Mouse (Mus musculus): ENCODE data around the gene Sult4a1.

Gene Sult4a1

GRCm38 (mm10) chr15:84096051-84096450 is 9.5 kb downstream of the Sult4a1 start:
- DNase-seq (ENCODE audit: low read depth, low spot score): no peak

DNA sequence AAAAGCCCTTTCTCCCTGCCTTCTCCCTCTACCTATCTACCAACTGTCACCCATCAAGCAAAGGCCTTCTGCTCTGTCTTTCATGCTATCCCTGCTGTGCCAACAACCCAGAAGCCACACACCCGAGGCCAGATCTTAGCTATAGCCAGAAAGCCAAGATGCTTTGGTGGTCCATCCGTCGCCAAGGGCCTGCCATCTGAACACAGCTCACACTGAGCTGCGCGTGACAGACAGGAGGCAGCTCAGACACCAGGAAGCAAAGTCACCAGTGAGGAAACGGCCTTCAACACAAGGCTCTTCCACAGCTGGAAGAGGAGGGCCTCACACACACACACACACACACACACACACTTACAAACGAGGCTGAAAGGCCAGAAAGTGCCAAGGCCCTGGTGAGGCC is 10.6 kb downstream of the Sult4a1 start:
- DNase-seq (ENCODE audit: low read depth, low spot score): no peak

DNA sequence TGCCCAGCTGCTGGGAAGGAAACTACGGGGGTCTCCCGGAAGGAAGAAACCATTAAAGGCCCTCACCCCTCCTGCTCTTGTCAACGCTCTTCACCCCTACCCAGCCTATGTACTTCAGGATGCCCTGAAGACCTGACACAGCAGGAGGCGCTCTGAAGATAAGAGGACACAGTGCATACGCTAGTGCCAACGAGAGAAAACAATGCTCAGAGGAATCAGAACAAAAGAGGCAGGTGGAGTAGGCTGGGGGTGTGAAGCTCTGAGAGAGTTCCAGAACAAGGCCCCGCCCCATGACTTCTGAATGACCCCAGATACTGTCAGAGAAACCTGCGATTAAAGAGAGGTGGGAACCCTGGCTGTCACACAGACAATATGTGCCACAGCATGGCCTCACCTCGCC is 18.8 kb downstream of the Sult4a1 start:
- no peak for DNase-seq (ENCODE audit: low read depth, low spot score)

GRCm38 (mm10) chr15:84086364-84086763 is 19.2 kb downstream of the Sult4a1 start:
- DNase-seq (ENCODE audit: low read depth, low spot score): no peak

GRCm38 (mm10) chr15:84080069-84080468 is 25.5 kb downstream of the Sult4a1 start:
- no peak for DNase-seq (ENCODE audit: low read depth, low spot score)

GRCm38 (mm10) chr15:84079519-84079918 is 26.0 kb downstream of the Sult4a1 start:
- no peak for DNase-seq (ENCODE audit: low read depth, low spot score)

- no peak for DNase-seq (ENCODE audit: low read depth, low spot score)
These were observed 26.9 kb downstream of the Sult4a1 start for GRCm38 (mm10) chr15:84078667-84079066.

DNA sequence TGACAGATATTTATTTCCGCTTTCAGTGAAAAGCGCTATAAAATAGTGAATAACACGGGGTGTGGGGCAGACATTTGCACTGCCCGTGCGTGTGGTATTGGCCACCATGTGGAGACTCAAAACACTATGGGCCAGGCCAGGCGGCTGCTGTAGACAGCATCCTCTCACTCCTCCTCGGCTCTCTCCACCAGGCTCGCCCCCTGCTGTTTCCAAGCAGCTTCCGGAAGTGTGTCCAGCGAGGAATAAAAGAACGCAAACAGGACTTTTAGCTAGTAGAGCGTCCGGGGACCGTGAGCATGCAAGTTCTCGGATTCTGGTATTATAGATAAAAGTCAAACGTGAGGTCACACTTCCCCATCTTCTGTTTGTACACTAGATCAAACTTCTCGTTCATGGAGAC is 28.4 kb downstream of the Sult4a1 start:
- no peak for DNase-seq (ENCODE audit: low read depth, low spot score)

DNA sequence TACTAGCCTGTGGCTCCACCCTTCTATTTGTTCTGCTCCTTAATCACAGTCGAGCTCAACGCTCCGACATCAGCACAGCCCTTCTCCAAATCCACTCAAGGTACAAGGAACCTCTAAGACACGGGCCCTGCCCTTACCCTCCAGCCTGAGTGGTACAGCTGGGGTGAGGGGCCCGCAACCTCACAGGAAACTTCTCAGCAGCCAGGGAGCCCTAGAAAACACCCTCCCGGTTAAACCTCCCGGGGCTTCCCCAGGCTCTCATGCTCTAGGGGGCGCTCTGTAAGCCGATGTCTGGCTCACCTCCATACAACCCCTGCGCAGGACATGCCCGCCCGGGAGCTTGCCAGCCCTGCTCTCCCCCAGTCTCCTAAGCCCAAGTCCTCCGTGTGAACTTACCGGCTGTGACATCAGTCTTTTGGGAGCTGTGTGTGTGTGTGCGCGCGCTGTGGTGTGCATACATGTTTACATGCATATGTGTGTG is 30.8 kb downstream of the Sult4a1 start:
- DNase-seq (ENCODE audit: low read depth, low spot score): peak; percentile 5

DNA sequence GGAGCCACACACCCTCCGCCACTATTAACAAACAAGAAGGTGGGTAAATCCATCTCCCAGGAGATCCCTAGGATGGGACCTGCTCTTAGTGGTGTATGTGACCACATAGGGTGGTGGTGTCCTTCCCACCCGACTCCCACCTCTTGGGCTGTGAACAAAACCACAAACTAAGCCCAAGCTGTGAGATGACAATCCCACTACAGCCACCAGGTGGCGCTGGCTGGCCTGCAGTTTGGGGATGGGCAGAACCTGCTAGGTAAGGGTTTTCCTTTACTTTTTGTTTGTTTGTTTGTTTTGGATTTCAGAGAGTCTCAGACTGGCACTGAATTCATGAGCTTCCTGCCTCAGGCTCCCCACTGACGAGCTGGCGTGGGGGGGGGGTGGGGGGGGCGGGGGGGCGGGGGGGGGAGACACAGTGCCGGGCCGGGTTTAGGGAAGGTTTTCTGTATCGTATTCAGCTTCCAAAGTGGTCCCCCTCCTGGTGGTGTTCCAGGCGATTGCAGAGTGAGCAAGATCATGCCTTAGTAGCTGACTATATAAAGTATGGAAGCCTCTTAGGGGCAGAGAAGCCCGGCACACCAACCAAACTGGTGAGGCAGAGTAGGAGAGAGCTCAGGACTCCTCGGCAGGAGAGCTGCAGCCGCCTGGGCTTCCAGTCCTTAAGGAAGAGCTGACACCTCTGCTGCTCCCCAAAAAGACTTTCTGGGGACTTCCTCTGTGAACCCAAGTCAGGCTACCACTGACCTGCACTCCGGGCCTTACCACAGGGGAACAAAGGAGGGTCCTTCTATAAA is 31.4 kb downstream of the Sult4a1 start:
- peak; percentile 62 for DNase-seq (ENCODE audit: low read depth, low spot score)

DNA sequence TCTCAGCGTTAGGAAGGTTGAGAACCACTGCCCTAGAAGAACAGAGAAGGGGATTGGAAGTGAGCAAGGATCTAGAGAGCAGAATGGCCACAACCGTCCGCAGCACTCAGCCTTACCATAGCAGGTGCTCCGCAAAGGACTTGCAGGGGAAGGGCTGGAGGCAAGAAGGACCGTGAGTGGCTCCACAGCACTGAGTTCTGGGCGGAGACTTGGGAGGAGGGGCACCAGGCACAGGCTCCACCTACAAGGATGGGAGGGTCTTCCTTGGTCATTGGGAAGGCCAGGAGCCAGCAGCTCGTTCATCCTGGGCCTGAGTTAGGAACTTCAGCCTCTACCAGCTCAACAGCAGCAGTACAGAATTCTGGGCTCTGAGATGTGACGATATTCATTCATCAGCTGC is 32.5 kb downstream of the Sult4a1 start:
- DNase-seq (ENCODE audit: low read depth, low spot score): no peak

DNA sequence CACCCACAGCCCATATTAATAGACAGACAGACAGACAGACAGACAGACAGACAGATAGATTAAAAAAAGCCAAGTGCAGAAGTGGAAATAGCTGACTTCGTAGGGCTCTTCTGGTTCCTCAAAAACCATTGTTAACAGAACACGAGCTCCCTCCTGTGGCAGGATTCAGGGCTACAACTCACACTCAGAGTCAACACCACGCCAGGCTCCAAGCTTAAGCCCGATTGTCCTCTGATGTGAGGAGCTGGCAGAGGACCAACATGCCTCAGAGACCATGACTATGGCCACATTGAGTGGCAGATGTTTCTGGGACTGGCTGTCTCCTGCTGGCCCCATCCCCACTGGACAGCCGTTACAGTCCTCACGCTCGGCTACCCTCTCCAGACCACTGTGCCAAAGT is 33.3 kb downstream of the Sult4a1 start:
- DNase-seq (ENCODE audit: low read depth, low spot score): peak; percentile 14

- DNase-seq (ENCODE audit: low read depth, low spot score): no peak
These were observed 35.4 kb downstream of the Sult4a1 start for GRCm38 (mm10) chr15:84070116-84070676.

DNA sequence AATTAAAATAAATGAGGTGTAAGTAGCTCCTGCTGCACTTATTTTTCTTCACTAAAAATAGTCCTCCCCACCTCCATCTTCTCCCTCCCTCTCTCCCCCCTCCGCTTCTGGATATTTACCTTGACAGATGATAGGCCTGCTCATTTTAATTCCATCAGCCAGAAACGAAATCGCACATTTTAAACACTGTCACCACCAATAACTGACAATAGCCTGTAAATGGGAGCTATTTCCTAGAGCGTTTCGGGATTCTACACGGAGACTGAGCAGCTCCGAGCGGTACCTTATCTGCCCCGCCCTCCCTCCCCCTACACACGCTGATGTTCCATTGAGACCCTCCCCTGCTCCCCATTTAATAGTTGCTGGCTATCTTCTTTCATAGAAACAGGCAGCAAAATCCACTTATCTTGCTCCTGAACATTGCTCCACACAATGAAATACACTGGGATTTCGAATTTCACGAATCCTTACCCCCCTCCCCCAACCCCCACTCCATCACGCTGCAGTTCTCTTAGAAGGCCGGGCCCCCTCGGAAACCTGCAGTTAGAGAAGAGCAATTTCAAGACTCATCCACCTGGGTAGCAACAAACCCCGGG is 36.0 kb downstream of the Sult4a1 start:
- DNase-seq (ENCODE audit: low read depth, low spot score): no peak

GRCm38 (mm10) chr15:84065701-84066100 is 39.9 kb downstream of the Sult4a1 start:
- no peak for DNase-seq (ENCODE audit: low read depth, low spot score)

GRCm38 (mm10) chr15:84065140-84065539 is 40.4 kb downstream of the Sult4a1 start, which contains the start of gene Efcab6:
Gene Efcab6, minus strand, starts transcription at chr15:84065379.
- DNase-seq (ENCODE audit: low read depth, low spot score): no peak

- no peak for DNase-seq (ENCODE audit: low read depth, low spot score)
These were observed 46.7 kb downstream of the Sult4a1 start for GRCm38 (mm10) chr15:84058841-84059240.

- DNase-seq (ENCODE audit: low read depth, low spot score): no peak
These were observed 49.5 kb downstream of the Sult4a1 start for GRCm38 (mm10) chr15:84056083-84056482.

- peak; percentile 37 for DNase-seq (ENCODE audit: low read depth, low spot score)
These were observed 51.7 kb downstream of the Sult4a1 start for GRCm38 (mm10) chr15:84053859-84054258.

- DNase-seq (ENCODE audit: low read depth, low spot score): no peak
These were observed 52.3 kb downstream of the Sult4a1 start for GRCm38 (mm10) chr15:84053240-84053639.

DNA sequence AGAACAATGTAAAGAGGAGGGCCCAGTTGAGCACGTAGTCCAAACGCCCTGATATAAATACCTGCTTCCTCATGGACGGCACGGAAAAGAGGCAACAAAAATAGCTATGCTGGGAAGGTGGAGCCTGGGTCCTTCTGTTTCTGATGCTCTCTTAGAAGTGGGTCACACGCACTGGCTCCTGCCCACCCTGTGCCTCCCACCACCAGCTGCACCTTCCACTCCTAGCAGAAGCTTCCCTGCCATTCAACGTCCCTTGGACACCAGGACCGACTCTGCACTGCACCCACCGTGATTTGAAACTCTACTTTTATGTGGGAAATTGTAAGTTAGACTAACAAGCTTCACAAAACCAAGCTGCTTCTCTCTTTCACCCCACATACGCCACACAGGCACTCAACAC is 53.2 kb downstream of the Sult4a1 start:
- DNase-seq (ENCODE audit: low read depth, low spot score): no peak

- DNase-seq (ENCODE audit: low read depth, low spot score): no peak
These were observed 56.0 kb downstream of the Sult4a1 start for GRCm38 (mm10) chr15:84049570-84049969.

- no peak for DNase-seq (ENCODE audit: low read depth, low spot score)
These were observed 60.0 kb downstream of the Sult4a1 start for GRCm38 (mm10) chr15:84045562-84045961.

Data from CD4-positive, CD25-positive, alpha-beta regulatory T cell, adult 2 months (primary cell).